Mouse (Mus musculus): ENCODE measurements around the gene Gm4559. TPM values are rescaled to one million over a fixed set of nuclear protein-coding genes. Genes with fewer than 3 reads are reported as not detected.
"Not testable (repeated sequence)": the region's sequence is repeated elsewhere in the genome, so short reads cannot be mapped to it uniquely, and the experiment has no call there.

Gm4559 gene
- polyA plus RNA-seq, 1 experiment from 2014 or later: not detected

- ATAC-seq (no peak), DNase-seq (ENCODE audit: low spot score) (no peak)
- Histone ChIP-seq H3K4me3 (ENCODE audit: low read depth, low read length) (no peak within 1 kb of the TSS), H3K27me3 (replicated peaks; ENCODE audit: control insufficient read depth, insufficient read depth, low read length) (no peaks in the 10 kb centered on the region), H3K36me3 (ENCODE audit: control insufficient read depth, insufficient read depth, low read length) (no peaks in the 10 kb centered on the region), H3K4me2 (ENCODE audit: low read length) (no peak within 1 kb of the TSS), H3K9me3 (replicated peaks; ENCODE audit: control insufficient read depth, low read length) (no peaks in the 10 kb centered on the region), H3K9ac (ENCODE audit: low read length) (no peak within 1 kb of the TSS), H3K27ac (ENCODE audit: low read depth, low read length) (no peak within 1 kb of the TSS), H3K4me1 (ENCODE audit: control insufficient read depth, insufficient read depth, low read length) (no peaks in the 10 kb centered on the region)
- 58% methylated on average over 2 of the region's 2 CpGs for WGBS
These were observed 33.2 kb downstream of the Gm4559 start, which contains the start of gene Gm40460 for GRCm38 (mm10) chr7:142240978-142241377. Gene Gm40460 (minus strand): TSS chr7:142241078.

- Histone ChIP-seq H3K4me2 (ENCODE audit: low read length) (no peak overlapping the region), H3K4me1 (ENCODE audit: control insufficient read depth, insufficient read depth, low read length) (no peaks in the 10 kb centered on the region), H3K27ac (ENCODE audit: low read depth, low read length) (no peak overlapping the region), H3K9me3 (replicated peaks; ENCODE audit: control insufficient read depth, low read length) (no peaks in the 10 kb centered on the region), H3K27me3 (replicated peaks; ENCODE audit: control insufficient read depth, insufficient read depth, low read length) (no peaks in the 10 kb centered on the region), H3K36me3 (ENCODE audit: control insufficient read depth, insufficient read depth, low read length) (no peaks in the 10 kb centered on the region), H3K9ac (ENCODE audit: low read length) (no peak overlapping the region), H3K4me3 (ENCODE audit: low read depth, low read length) (no peak overlapping the region)
- 16% methylated on average over 1 of the region's 1 CpGs for WGBS
- ATAC-seq (no peak), DNase-seq (ENCODE audit: low spot score) (no peak)
These were observed 42.6 kb downstream of the Gm4559 start for GRCm38 (mm10) chr7:142231540-142231939.

GRCm38 (mm10) chr7:142229871-142230270, 44.3 kb downstream of the Gm4559 start, which contains the start of gene Krtap5-5:
Gene Krtap5-5 (minus strand): TSS chr7:142229971.
- not testable (repeated sequence) for H3K4me3 ChIP-seq (ENCODE audit: low read depth, low read length); ATAC-seq; H3K4me2 ChIP-seq (ENCODE audit: low read length); DNase-seq (ENCODE audit: low spot score); H3K36me3 ChIP-seq (ENCODE audit: control insufficient read depth, insufficient read depth, low read length); H3K27ac ChIP-seq (ENCODE audit: low read depth, low read length); H3K4me1 ChIP-seq (ENCODE audit: control insufficient read depth, insufficient read depth, low read length); H3K9ac ChIP-seq (ENCODE audit: low read length); H3K9me3 ChIP-seq (replicated peaks; ENCODE audit: control insufficient read depth, low read length); H3K27me3 ChIP-seq (replicated peaks; ENCODE audit: control insufficient read depth, insufficient read depth, low read length)
- 48% methylated on average over 3 of the region's 3 CpGs for WGBS

GRCm38 (mm10) chr7:142224518-142224917, 49.6 kb downstream of the Gm4559 start:
- Histone ChIP-seq H3K4me1 (ENCODE audit: control insufficient read depth, insufficient read depth, low read length) (no peaks in the 10 kb centered on the region), H3K9me3 (replicated peaks; ENCODE audit: control insufficient read depth, low read length) (no peaks in the 10 kb centered on the region), H3K9ac (ENCODE audit: low read length) (no peak overlapping the region), H3K4me2 (ENCODE audit: low read length) (no peak overlapping the region), H3K27me3 (replicated peaks; ENCODE audit: control insufficient read depth, insufficient read depth, low read length) (no peaks in the 10 kb centered on the region), H3K27ac (ENCODE audit: low read depth, low read length) (no peak overlapping the region), H3K4me3 (ENCODE audit: low read depth, low read length) (no peak overlapping the region), H3K36me3 (ENCODE audit: control insufficient read depth, insufficient read depth, low read length) (no peaks in the 10 kb centered on the region)
- no peak for DNase-seq (ENCODE audit: low spot score)
- WGBS: 53% methylated on average over 2 of the region's 2 CpGs
- ATAC-seq: no peak

Other genes with a start within 250 kb of the Gm4559 start
- 53.6 and 57.9 TPM in 2 replicates for gene Mob2, start 213.3 kb downstream of the Gm4559 start, polyA plus RNA-seq (2014; fragmentation: Nextera tagmentation; extraction: Ambion mirVana)
- gene Dusp8, start 178.5 kb downstream of the Gm4559 start, polyA plus RNA-seq (2014; fragmentation: Nextera tagmentation; extraction: Ambion mirVana): 58.0 and 84.8 TPM in 2 replicates
- gene Gm45618, start 153.6 kb downstream of the Gm4559 start, polyA plus RNA-seq (2014; fragmentation: Nextera tagmentation; extraction: Ambion mirVana): not detected in 2 replicates
- not detected in 2 replicates for gene Gm39115, start 138.3 kb downstream of the Gm4559 start, polyA plus RNA-seq (2014; fragmentation: Nextera tagmentation; extraction: Ambion mirVana)
- gene Gm45337, start 129.8 kb downstream of the Gm4559 start, polyA plus RNA-seq (2014; fragmentation: Nextera tagmentation; extraction: Ambion mirVana): not detected in 2 replicates
- not detected in 2 replicates for gene Gm29735, start 117.2 kb downstream of the Gm4559 start, polyA plus RNA-seq (2014; fragmentation: Nextera tagmentation; extraction: Ambion mirVana)
- not detected in 2 replicates for gene Gm4553, start 108.6 kb downstream of the Gm4559 start, polyA plus RNA-seq (2014; fragmentation: Nextera tagmentation; extraction: Ambion mirVana)
- not detected in 2 replicates for gene Krtap5-2, start 98.4 kb downstream of the Gm4559 start, polyA plus RNA-seq (2014; fragmentation: Nextera tagmentation; extraction: Ambion mirVana)
- gene Gm10153, start 84.0 kb downstream of the Gm4559 start, polyA plus RNA-seq (2014; fragmentation: Nextera tagmentation; extraction: Ambion mirVana): not detected in 2 replicates
- not detected in 2 replicates for gene Krtap5-3, start 73.0 kb downstream of the Gm4559 start, polyA plus RNA-seq (2014; fragmentation: Nextera tagmentation; extraction: Ambion mirVana)
- not detected in 2 replicates for gene Gm7579, start 62.5 kb downstream of the Gm4559 start, polyA plus RNA-seq (2014; fragmentation: Nextera tagmentation; extraction: Ambion mirVana)
- gene Krtap5-5, start 44.4 kb downstream of the Gm4559 start, polyA plus RNA-seq (2014; fragmentation: Nextera tagmentation; extraction: Ambion mirVana): not detected in 2 replicates
- not detected in 2 replicates for gene Gm40460, start 33.3 kb downstream of the Gm4559 start, polyA plus RNA-seq (2014; fragmentation: Nextera tagmentation; extraction: Ambion mirVana)
- not detected in 2 replicates for gene Gm2431, start 16.0 kb downstream of the Gm4559 start, polyA plus RNA-seq (2014; fragmentation: Nextera tagmentation; extraction: Ambion mirVana)
- not detected in 2 replicates for gene Krtap5-1, start 22.8 kb upstream of the Gm4559 start, polyA plus RNA-seq (2014; fragmentation: Nextera tagmentation; extraction: Ambion mirVana)
- not detected in 2 replicates for gene Krtap5-4, start 29.2 kb upstream of the Gm4559 start, polyA plus RNA-seq (2014; fragmentation: Nextera tagmentation; extraction: Ambion mirVana)
- gene Ifitm10, start 99.4 kb upstream of the Gm4559 start, polyA plus RNA-seq (2014; fragmentation: Nextera tagmentation; extraction: Ambion mirVana): 1.9 and 3.4 TPM in 2 replicates
- not detected in 2 replicates for gene Gm49369, start 108.3 kb upstream of the Gm4559 start, polyA plus RNA-seq (2014; fragmentation: Nextera tagmentation; extraction: Ambion mirVana)
- 261 and 263 TPM in 2 replicates for gene Ctsd, start 113.7 kb upstream of the Gm4559 start, polyA plus RNA-seq (2014; fragmentation: Nextera tagmentation; extraction: Ambion mirVana)
- gene Syt8, start 160.5 kb upstream of the Gm4559 start, polyA plus RNA-seq (2014; fragmentation: Nextera tagmentation; extraction: Ambion mirVana): not detected in 2 replicates
- 0.67 and 0.82 TPM in 2 replicates for gene Tnni2, start 167.4 kb upstream of the Gm4559 start, polyA plus RNA-seq (2014; fragmentation: Nextera tagmentation; extraction: Ambion mirVana)
- gene Lsp1, start 186.4 kb upstream of the Gm4559 start, polyA plus RNA-seq (2014; fragmentation: Nextera tagmentation; extraction: Ambion mirVana): 5.8 and 5.9 TPM in 2 replicates
- 0.42 and 0.53 TPM in 2 replicates for gene Tnnt3, start 224.5 kb upstream of the Gm4559 start, polyA plus RNA-seq (2014; fragmentation: Nextera tagmentation; extraction: Ambion mirVana)

All from forebrain, embryonic 14.5 days (tissue).